33 mouse cellular contexts compared by ENCODE assay signal in genomic region chr3:87829025-87829424, GRCm38 (mm10). TPM values are rescaled to one million over a fixed set of nuclear protein-coding genes. Genes with fewer than 3 reads are reported as not detected.
A peak's percentile ranks its signal among the peaks of the same experiment; 100 is the strongest.
DNase-seq lines count a peak whose midpoint lies in the region; ATAC-seq lines count a peak whose summit lies in the region.
"Had no signal": no experiment of that assay in that cellular context is flagged by ENCODE, and none has a peak within 500 bp of the region (broad histone marks: within the 10 kb centered on the region; RNA-seq: fewer than 3 reads in every experiment).

No protein-coding gene starts in this region.

- H3K4me3 ChIP-seq in embryonic facial prominence, embryonic 11.5 days (ENCODE audit: low read depth, low read length), result no peak overlapping the region
- no peak overlapping the region for H3K4me3 ChIP-seq in embryonic facial prominence, embryonic 10.5 days
- no peak overlapping the region for H3K4me3 ChIP-seq in midbrain, embryonic 11.5 days (ENCODE audit: low read depth, low read length)
- H3K4me3 ChIP-seq: embryonic facial prominence, embryonic 13.5 days; forebrain, embryonic 10.5 days; forebrain, embryonic 15.5 days; heart, embryonic 10.5 days; heart, embryonic 15.5 days; limb, embryonic 10.5 days; limb, embryonic 15.5 days; stomach, embryonic 15.5 days had no signal

- no peak overlapping the region for H3K4me2 ChIP-seq in embryonic facial prominence, embryonic 11.5 days (ENCODE audit: low read depth, low read length)
- H3K4me2 ChIP-seq in midbrain, embryonic 11.5 days, result no peak overlapping the region
- H3K4me2 ChIP-seq: embryonic facial prominence, embryonic 13.5 days; forebrain, embryonic 15.5 days; heart, embryonic 15.5 days; limb, embryonic 15.5 days; lung, embryonic 14.5 days; stomach, embryonic 15.5 days had no signal

- H3K27me3 ChIP-seq in embryonic facial prominence, embryonic 11.5 days (ENCODE audit: control insufficient read depth, insufficient read depth, low read length), result no peaks in the 10 kb centered on the region
- H3K27me3 ChIP-seq in embryonic facial prominence, embryonic 10.5 days (replicated peaks; ENCODE audit: low read depth, poor library complexity, severe bottlenecking), result no peaks in the 10 kb centered on the region
- H3K27me3 ChIP-seq in midbrain, embryonic 11.5 days (ENCODE audit: control insufficient read depth, insufficient read depth, low read length), result no peaks in the 10 kb centered on the region
- H3K27me3 ChIP-seq: forebrain, embryonic 15.5 days; limb, embryonic 15.5 days; stomach, embryonic 15.5 days had no signal

- WGBS in embryonic facial prominence, embryonic 11.5 days, result 49% methylated on average over 10 of the region's 10 CpGs
- 51% methylated on average over 10 of the region's 10 CpGs for WGBS in embryonic facial prominence, embryonic 10.5 days
- WGBS in midbrain, embryonic 11.5 days, result 61% methylated on average over 10 of the region's 10 CpGs

- no peaks in the 10 kb centered on the region for H3K4me1 ChIP-seq in embryonic facial prominence, embryonic 11.5 days (ENCODE audit: control insufficient read depth, insufficient read depth, low read length)
- no peaks in the 10 kb centered on the region for H3K4me1 ChIP-seq in embryonic facial prominence, embryonic 10.5 days
- no peaks in the 10 kb centered on the region for H3K4me1 ChIP-seq in midbrain, embryonic 11.5 days (ENCODE audit: control insufficient read depth, insufficient read depth, low read length)
- H3K4me1 ChIP-seq: embryonic facial prominence, embryonic 13.5 days; forebrain, embryonic 10.5 days; forebrain, embryonic 15.5 days; heart, embryonic 10.5 days; heart, embryonic 15.5 days; limb, embryonic 10.5 days; limb, embryonic 15.5 days; stomach, embryonic 15.5 days had no signal

- H3K36me3 ChIP-seq in embryonic facial prominence, embryonic 11.5 days (replicated peaks; ENCODE audit: control insufficient read depth, insufficient read depth, low read depth, low read length), result no peaks in the 10 kb centered on the region
- no peaks in the 10 kb centered on the region for H3K36me3 ChIP-seq in embryonic facial prominence, embryonic 10.5 days (replicated peaks)
- no peaks in the 10 kb centered on the region for H3K36me3 ChIP-seq in midbrain, embryonic 11.5 days (ENCODE audit: control insufficient read depth, insufficient read depth, low read length)
- H3K36me3 ChIP-seq: embryonic facial prominence, embryonic 13.5 days; forebrain, embryonic 10.5 days; forebrain, embryonic 15.5 days; G1E; heart, embryonic 10.5 days; heart, embryonic 15.5 days; limb, embryonic 10.5 days; limb, embryonic 15.5 days; stomach, embryonic 15.5 days had no signal

- H3K27ac ChIP-seq in embryonic facial prominence, embryonic 11.5 days (replicated peaks; ENCODE audit: low read depth, low read length), result no peak overlapping the region
- H3K27ac ChIP-seq in embryonic facial prominence, embryonic 10.5 days (replicated peaks), result no peak overlapping the region
- no peak overlapping the region for H3K27ac ChIP-seq in midbrain, embryonic 11.5 days (ENCODE audit: low read depth, low read length)
- H3K27ac ChIP-seq: embryonic facial prominence, embryonic 13.5 days; forebrain, embryonic 10.5 days; forebrain, embryonic 15.5 days; heart, embryonic 10.5 days; heart, embryonic 15.5 days; hindbrain, postnatal 0 days; limb, embryonic 10.5 days; limb, embryonic 15.5 days; liver, embryonic 14.5 days; stomach, embryonic 15.5 days had no signal

- no peak for ATAC-seq in embryonic facial prominence, embryonic 11.5 days (replicated peaks; ENCODE audit: insufficient number of reproducible peaks, low FRiP score, low TSS enrichment, low read depth)
- ATAC-seq in midbrain, embryonic 11.5 days (ENCODE audit: low FRiP score), result no peak
- ATAC-seq: forebrain, embryonic 15.5 days; hindbrain, postnatal 0 days; intestine, embryonic 16.5 days; midbrain, embryonic 16.5 days had no signal

- peak; percentile 5 for DNase-seq in embryonic facial prominence, embryonic 11.5 days (ENCODE audit: low spot score)
- no peak for DNase-seq in embryonic facial prominence, embryonic 10.5 days (ENCODE audit: low spot score)
- DNase-seq in thymus, postnatal 4 days, result peak; percentile 16
- DNase-seq in thymus, adult 18-20 months, result no peak
- DNase-seq in induced T-regulatory cell, adult 2 months (ENCODE audit: low read depth), result peak; percentile 34
- DNase-seq in midbrain, embryonic 11.5 days (ENCODE audit: low spot score, missing footprints), result no peak
- DNase-seq in B cell, adult 2 months, result no peak
- DNase-seq: adrenal gland, adult 8-10 months; cerebellum, adult 8-10 months; cerebellum, postnatal 36 days; gastrocnemius, postnatal 25 days; heart, adult 11 months; kidney, adult 9 months; kidney, postnatal 10 days; layer of hippocampus, adult 9-11 months; lung, embryonic 14.5 days; lung, postnatal 14 days; right cerebral cortex, postnatal 25 days had no signal

- no peaks in the 10 kb centered on the region for H3K9me3 ChIP-seq in embryonic facial prominence, embryonic 11.5 days (replicated peaks; ENCODE audit: control insufficient read depth, low read length)
- no peaks in the 10 kb centered on the region for H3K9me3 ChIP-seq in embryonic facial prominence, embryonic 10.5 days
- no peaks in the 10 kb centered on the region for H3K9me3 ChIP-seq in midbrain, embryonic 11.5 days (ENCODE audit: control insufficient read depth, low read length)
- H3K9me3 ChIP-seq: embryonic facial prominence, embryonic 13.5 days; forebrain, embryonic 10.5 days; forebrain, embryonic 15.5 days; G1E; heart, embryonic 10.5 days; heart, embryonic 15.5 days; limb, embryonic 10.5 days; limb, embryonic 15.5 days; stomach, embryonic 15.5 days had no signal

- H3K9ac ChIP-seq in embryonic facial prominence, embryonic 11.5 days (replicated peaks; ENCODE audit: low read length), result no peak overlapping the region
- H3K9ac ChIP-seq in midbrain, embryonic 11.5 days (ENCODE audit: low read length), result no peak overlapping the region
- H3K9ac ChIP-seq: embryonic facial prominence, embryonic 13.5 days; forebrain, embryonic 15.5 days; heart, embryonic 15.5 days; limb, embryonic 15.5 days; liver, embryonic 14.5 days; lung, embryonic 14.5 days; stomach, embryonic 15.5 days had no signal

RNA-seq across cellular contexts. Expression of gene Pear1, which starts 4.9 kb away (rescaled TPM):
- 4.4 and 7.7 TPM in 2 replicates for polyA plus RNA-seq in embryonic facial prominence, embryonic 11.5 days (2014; fragmentation: Nextera tagmentation; extraction: Ambion mirVana)
- 12.2 and 13.4 TPM in 2 replicates for polyA plus RNA-seq in embryonic facial prominence, embryonic 10.5 days (2016; fragmentation: Nextera tagmentation; extraction: Ambion mirVana)
- polyA plus RNA-seq in midbrain, embryonic 11.5 days (2014; fragmentation: Nextera tagmentation; extraction: Ambion mirVana), result 5.4 and 6.9 TPM in 2 replicates
- polyA plus RNA-seq: G1E had no signal

RNA-seq across cellular contexts. Expression of gene Sh2d2a, which starts 17.5 kb away (rescaled TPM):
- polyA plus RNA-seq in embryonic facial prominence, embryonic 11.5 days (2014; fragmentation: Nextera tagmentation; extraction: Ambion mirVana), result not detected in 2 replicates
- not detected in 2 replicates for polyA plus RNA-seq in embryonic facial prominence, embryonic 10.5 days (2016; fragmentation: Nextera tagmentation; extraction: Ambion mirVana)
- not detected in 2 replicates for polyA plus RNA-seq in midbrain, embryonic 11.5 days (2014; fragmentation: Nextera tagmentation; extraction: Ambion mirVana)
- polyA plus RNA-seq: embryonic facial prominence, embryonic 13.5 days; forebrain, embryonic 15.5 days; G1E; hindbrain, embryonic 11.5 days; hindbrain, postnatal 0 days; midbrain, embryonic 16.5 days; neural tube, embryonic 11.5 days had no signal

RNA-seq across cellular contexts. Expression of gene Insrr, which starts 32.3 kb away (rescaled TPM):
- polyA plus RNA-seq in embryonic facial prominence, embryonic 11.5 days (2014; fragmentation: Nextera tagmentation; extraction: Ambion mirVana), result 0.86 and 0.94 TPM in 2 replicates
- polyA plus RNA-seq in embryonic facial prominence, embryonic 10.5 days (2016; fragmentation: Nextera tagmentation; extraction: Ambion mirVana), result 0.49 and 0.54 TPM in 2 replicates
- 0.51 and 0.71 TPM in 2 replicates for polyA plus RNA-seq in midbrain, embryonic 11.5 days (2014; fragmentation: Nextera tagmentation; extraction: Ambion mirVana)
- polyA plus RNA-seq: G1E; heart, embryonic 10.5 days had no signal

RNA-seq across cellular contexts. Expression of gene Ntrk1, which starts 34.1 kb away (rescaled TPM):
- 7.4 and 8.1 TPM in 2 replicates for polyA plus RNA-seq in embryonic facial prominence, embryonic 11.5 days (2014; fragmentation: Nextera tagmentation; extraction: Ambion mirVana)
- polyA plus RNA-seq in embryonic facial prominence, embryonic 10.5 days (2016; fragmentation: Nextera tagmentation; extraction: Ambion mirVana), result 10.7 and 11.0 TPM in 2 replicates
- 2.4 and 3.2 TPM in 2 replicates for polyA plus RNA-seq in midbrain, embryonic 11.5 days (2014; fragmentation: Nextera tagmentation; extraction: Ambion mirVana)
- polyA plus RNA-seq: G1E had no signal

RNA-seq across cellular contexts. Expression of gene Prcc, which starts 56.4 kb away (rescaled TPM):
- polyA plus RNA-seq in embryonic facial prominence, embryonic 11.5 days (2014; fragmentation: Nextera tagmentation; extraction: Ambion mirVana), result 21.5 and 21.7 TPM in 2 replicates
- 19.7 and 20.6 TPM in 2 replicates for polyA plus RNA-seq in embryonic facial prominence, embryonic 10.5 days (2016; fragmentation: Nextera tagmentation; extraction: Ambion mirVana)
- polyA plus RNA-seq in midbrain, embryonic 11.5 days (2014; fragmentation: Nextera tagmentation; extraction: Ambion mirVana), result 18.4 and 20.4 TPM in 2 replicates

Comparison
In these comparisons a context has a peak if more than half of its experiments do, and no peak if none do; other contexts are left out.
1. DNase-seq: peak in embryonic facial prominence, embryonic 11.5 days (single experiment), thymus, postnatal 4 days (single experiment) and induced T-regulatory cell, adult 2 months (single experiment); none in embryonic facial prominence, embryonic 10.5 days (single experiment), thymus, adult 18-20 months (0 of 2), midbrain, embryonic 11.5 days (single experiment) and B cell, adult 2 months (0 of 2).